Mouse (Mus musculus) heart, embryonic 10.5 days (tissue): Measurements from ENCODE around the gene Stard10. TPM values are rescaled to one million over a fixed set of nuclear protein-coding genes. Genes with fewer than 3 reads are reported as not detected.

ENCODE experiments used
- DNase-seq: peaks from one replicate; pipeline ENCODE4 v3.0.0-alpha.2; 2017; ENCODE audit warnings: low spot score
- H3K27ac ChIP-seq: fragments of 300-500 bp; sonication (generic); 2 replicates; pipeline ENCODE4 v1.5.1; 2016; ENCODE audit warnings: mild to moderate bottlenecking
- H3K27me3 ChIP-seq: fragments of 300-500 bp; sonication (generic); 2 replicates; pipeline ENCODE4 v1.6.1; 2016; ENCODE audit warnings: mild to moderate bottlenecking; ENCODE audit not compliant: poor library complexity, insufficient read depth, severe bottlenecking
- H3K36me3 ChIP-seq: fragments of 300-500 bp; sonication (generic); 2 replicates; pipeline ENCODE4 v1.6.1; 2016; ENCODE audit warnings: mild to moderate bottlenecking, moderate library complexity
- H3K4me1 ChIP-seq: fragments of 300-500 bp; sonication (generic); 2 replicates; pipeline ENCODE4 v1.6.1; 2016; ENCODE audit warnings: mild to moderate bottlenecking
- H3K4me3 ChIP-seq: fragments of 300-500 bp; sonication (generic); 2 replicates; pipeline ENCODE4 v1.5.1; 2016; ENCODE audit warnings: mild to moderate bottlenecking, moderate library complexity
- H3K9me3 ChIP-seq: fragments of 300-500 bp; sonication (generic); 2 replicates; pipeline ENCODE4 v1.6.1; 2016; ENCODE audit warnings: mild to moderate bottlenecking, moderate library complexity
- WGBS: fragments of 180-500 bp; shearing (Covaris S2); methylation state at CpG from one replicate; pipeline ENCODE4 v1.1.7; 2016; 5-methylcytosine and 5-hydroxymethylcytosine counted together
- polyA plus RNA-seq: library from polyadenylated mRNA; unstranded; fragments of >200 nt; fragmentation: Nextera tagmentation; extraction: Ambion mirVana; gene quantifications from 2 replicates; pipeline ENCODE4 v1.2.1, GENCODE M21; 2016

Gene Stard10
- polyA plus RNA-seq, 1 experiment from 2014 or later, result 62.7 TPM

DNA sequence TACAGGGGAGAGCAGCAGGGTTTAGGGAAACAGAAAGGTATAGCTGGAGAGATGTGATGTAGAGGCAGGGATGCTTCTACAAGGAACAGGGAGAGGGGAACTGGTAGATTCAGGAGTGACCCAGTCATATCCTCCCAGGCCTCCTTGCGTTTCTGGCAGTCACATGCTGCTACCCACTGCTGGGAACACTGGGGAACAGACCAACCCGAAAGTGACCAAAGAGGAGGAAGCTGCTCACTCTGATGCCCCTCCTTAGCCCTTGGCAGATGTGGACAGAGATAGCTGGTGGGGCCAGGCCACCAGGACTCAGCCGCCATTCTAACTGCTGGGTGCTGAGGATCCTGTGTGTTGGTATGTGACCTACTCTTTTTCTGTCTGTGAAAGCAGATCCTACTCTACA, 66.9 kb downstream of the Stard10 start:
- H3K4me1 ChIP-seq, result peaks cover 65% of the 10 kb centered on the region
- no peaks in the 10 kb centered on the region for H3K9me3 ChIP-seq
- 61% methylated on average over 3 of the region's 3 CpGs for WGBS
- DNase-seq, result no peak
- H3K36me3 ChIP-seq, result no peaks in the 10 kb centered on the region
- peak overlapping the region; percentile 37; the same call in 1 of the 2 replicates for H3K27ac ChIP-seq
- no peak overlapping the region for H3K4me3 ChIP-seq
- no peaks in the 10 kb centered on the region for H3K27me3 ChIP-seq

DNA sequence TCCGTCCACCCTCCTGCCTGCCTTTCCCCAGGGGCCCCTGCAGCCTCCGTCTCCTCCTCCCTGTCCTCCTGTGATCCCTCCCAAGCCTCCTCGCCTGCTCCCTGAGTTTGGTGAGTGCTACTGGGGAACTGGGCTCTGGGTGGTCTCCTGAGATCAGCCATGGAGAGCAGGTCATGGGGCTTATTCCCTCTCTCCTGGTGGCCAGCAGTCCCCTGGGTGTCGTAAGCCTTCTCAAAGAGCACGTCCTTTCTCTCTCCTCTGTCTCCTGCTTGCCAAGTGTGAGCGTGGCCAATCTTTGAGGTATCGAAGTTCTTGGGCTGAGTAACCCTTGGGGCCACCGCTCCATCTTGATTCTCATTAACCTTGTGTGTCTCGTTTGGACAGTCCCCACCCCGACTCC, 68.0 kb downstream of the Stard10 start:
- WGBS, result 67% methylated on average over 10 of the region's 10 CpGs
- no peak for DNase-seq

DNA sequence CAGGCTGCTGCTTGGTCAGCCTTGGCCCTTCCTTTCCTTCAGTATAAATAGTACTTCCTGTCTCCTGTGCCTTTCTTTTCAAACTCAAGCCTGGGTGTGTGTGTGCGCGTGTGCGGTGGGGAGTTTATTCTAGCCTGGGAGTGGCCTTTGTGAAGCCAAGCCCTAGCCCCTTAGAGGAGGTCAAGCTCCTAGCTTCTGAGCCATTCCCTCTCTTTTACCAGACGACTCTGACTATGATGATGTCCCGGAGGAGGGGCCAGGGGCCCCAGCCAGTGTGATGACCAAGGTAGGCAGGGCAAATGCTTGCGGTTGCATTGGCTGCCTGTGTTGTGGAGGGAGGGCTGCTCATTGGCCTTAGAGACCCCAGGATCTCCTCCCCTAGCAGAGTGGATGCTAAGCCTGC, 68.4 kb downstream of the Stard10 start:
- Histone ChIP-seq H3K36me3 (no peaks in the 10 kb centered on the region), H3K9me3 (no peaks in the 10 kb centered on the region), H3K27me3 (no peaks in the 10 kb centered on the region), H3K4me1 (peaks cover 70% of the 10 kb centered on the region), H3K4me3 (no peak overlapping the region; the same call in 1 of the 2 replicates), H3K27ac (peak overlapping the region; percentile 59)
- DNase-seq, result no peak
- 36% methylated on average over 6 of the region's 6 CpGs for WGBS

More for the DNA sequence above, 68.0 kb downstream of the Stard10 start:
- Histone ChIP-seq H3K4me1 (peaks cover 66% of the 10 kb centered on the region), H3K9me3 (no peaks in the 10 kb centered on the region), H3K27me3 (no peaks in the 10 kb centered on the region), H3K27ac (peak overlapping the region; percentile 59), H3K36me3 (no peaks in the 10 kb centered on the region), H3K4me3 (no peak overlapping the region)

DNA sequence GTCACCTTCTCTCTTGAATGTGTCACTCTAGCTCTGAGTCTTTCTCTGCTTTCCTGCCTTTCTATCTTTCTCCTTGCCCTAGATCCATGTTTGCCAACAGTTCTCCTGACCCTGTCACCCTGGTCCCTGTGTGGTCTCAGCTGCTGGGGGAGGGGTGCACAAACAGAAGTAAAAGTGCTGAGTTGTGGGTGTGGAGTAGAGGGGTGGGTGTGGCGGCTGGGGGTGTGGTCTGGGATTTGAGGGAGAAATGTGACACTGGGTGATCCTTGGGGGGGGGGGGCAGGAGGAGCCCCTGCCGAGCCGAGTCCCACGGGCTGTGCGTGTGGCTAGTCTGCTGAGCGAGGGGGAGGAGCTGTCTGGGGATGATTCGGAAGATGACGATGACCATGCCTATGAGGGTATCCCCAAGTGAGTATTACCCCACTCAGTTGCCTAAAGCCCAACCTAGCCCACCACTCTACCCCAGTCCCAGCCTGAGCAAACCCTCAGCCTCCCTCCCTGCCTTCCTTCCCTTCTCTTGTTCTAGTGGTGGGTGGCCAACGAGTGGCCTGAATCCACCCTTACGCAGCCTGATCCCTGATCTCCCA, 69.1 kb downstream of the Stard10 start:
- H3K27me3 ChIP-seq, result no peaks in the 10 kb centered on the region
- no peaks in the 10 kb centered on the region for H3K9me3 ChIP-seq
- H3K27ac ChIP-seq, result peak overlapping the region; percentile 59
- 47% methylated on average over 10 of the region's 10 CpGs for WGBS
- H3K4me1 ChIP-seq, result peaks cover 76% of the 10 kb centered on the region
- DNase-seq, result no peak
- no peaks in the 10 kb centered on the region for H3K36me3 ChIP-seq
- no peak overlapping the region; the same call in 1 of the 2 replicates for H3K4me3 ChIP-seq

DNA sequence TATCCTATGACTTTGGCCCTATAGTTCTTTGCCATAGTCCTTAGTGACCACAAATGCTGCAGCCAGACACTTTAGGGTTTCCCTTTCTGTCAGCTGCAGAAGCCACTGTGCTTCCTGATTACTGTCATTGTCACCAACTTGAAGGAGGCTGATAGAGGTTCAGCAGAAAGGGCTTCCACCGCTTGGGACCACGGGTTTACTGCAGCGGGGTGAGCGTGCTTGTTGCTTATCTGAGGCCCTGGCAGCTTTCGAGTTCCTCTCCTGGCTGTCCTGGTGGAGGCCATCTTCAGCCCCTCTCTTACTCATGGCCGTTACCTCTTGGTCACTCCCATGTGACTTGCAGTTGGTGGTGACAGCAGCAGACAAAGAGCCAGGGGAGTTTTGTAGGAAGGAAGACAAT, 72.4 kb downstream of the Stard10 start:
- peak overlapping the region; percentile 50; the same call in 1 of the 2 replicates for H3K27ac ChIP-seq
- no peak overlapping the region for H3K4me3 ChIP-seq
- DNase-seq, result no peak
- WGBS, result 32% methylated on average over 6 of the region's 6 CpGs
- no peaks in the 10 kb centered on the region for H3K36me3 ChIP-seq
- no peaks in the 10 kb centered on the region for H3K27me3 ChIP-seq
- H3K4me1 ChIP-seq, result peaks cover 89% of the 10 kb centered on the region
- no peaks in the 10 kb centered on the region for H3K9me3 ChIP-seq

DNA sequence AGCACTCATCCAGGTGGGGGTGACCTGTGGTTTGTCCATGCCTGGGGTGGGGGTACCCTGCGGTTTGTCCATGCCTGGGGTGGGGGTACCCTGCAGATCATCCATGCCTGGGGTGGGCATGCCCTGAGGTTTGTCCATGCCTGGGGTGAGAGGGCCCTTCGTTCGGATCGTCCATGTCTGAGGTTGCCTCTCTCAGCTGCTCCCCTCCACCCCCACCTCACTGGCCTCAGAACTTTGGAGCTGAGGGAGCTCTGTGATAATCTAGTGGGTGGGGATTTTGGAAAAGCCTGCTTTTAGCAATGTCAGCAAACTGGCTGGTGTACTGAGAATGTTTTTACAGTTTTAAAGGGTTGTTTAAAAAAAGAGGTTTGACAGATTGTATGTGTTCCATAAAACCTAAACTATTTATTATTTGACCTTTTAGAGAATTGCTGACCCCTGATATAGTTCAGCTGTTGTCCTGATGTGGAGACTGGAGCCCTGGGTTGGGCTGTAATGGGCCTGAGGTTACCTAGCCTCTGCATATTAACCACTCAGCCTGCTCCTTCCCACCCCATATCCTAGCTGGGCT, 75.1 kb downstream of the Stard10 start:
- Histone ChIP-seq H3K4me1 (peaks cover 75% of the 10 kb centered on the region), H3K9me3 (no peaks in the 10 kb centered on the region), H3K27ac (peak overlapping the region; percentile 77; the same call in 1 of the 2 replicates), H3K27me3 (no peaks in the 10 kb centered on the region), H3K4me3 (no peak overlapping the region), H3K36me3 (peaks cover 11% of the 10 kb centered on the region)
- WGBS, result 61% methylated on average over 4 of the region's 4 CpGs
- no peak for DNase-seq

DNA sequence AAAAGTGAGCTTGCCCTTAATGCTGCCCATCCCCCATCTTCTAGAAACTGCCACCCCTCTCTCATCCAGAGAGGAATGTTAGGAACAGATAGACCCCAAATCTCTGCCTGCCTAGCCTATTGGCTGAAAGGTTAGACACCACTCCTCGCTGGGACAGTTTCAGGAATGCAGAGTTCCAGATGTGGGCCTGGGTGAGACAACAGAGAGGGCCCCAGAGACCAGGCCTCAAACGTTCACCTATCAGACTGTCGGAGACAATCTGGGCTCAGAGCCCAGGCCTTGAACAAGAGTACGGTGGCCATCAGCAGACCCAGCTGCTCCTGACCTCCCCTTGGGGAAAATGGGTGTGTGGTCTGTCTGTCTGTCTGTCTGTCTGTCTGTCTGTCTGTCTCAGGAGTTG, 76.1 kb downstream of the Stard10 start:
- no peaks in the 10 kb centered on the region for H3K27me3 ChIP-seq
- peaks cover 70% of the 10 kb centered on the region for H3K4me1 ChIP-seq
- DNase-seq, result no peak
- no peaks in the 10 kb centered on the region for H3K9me3 ChIP-seq
- peaks cover 22% of the 10 kb centered on the region for H3K36me3 ChIP-seq
- H3K4me3 ChIP-seq, result no peak overlapping the region
- WGBS, result 26% methylated on average over 4 of the region's 4 CpGs
- peak overlapping the region; percentile 77 for H3K27ac ChIP-seq

DNA sequence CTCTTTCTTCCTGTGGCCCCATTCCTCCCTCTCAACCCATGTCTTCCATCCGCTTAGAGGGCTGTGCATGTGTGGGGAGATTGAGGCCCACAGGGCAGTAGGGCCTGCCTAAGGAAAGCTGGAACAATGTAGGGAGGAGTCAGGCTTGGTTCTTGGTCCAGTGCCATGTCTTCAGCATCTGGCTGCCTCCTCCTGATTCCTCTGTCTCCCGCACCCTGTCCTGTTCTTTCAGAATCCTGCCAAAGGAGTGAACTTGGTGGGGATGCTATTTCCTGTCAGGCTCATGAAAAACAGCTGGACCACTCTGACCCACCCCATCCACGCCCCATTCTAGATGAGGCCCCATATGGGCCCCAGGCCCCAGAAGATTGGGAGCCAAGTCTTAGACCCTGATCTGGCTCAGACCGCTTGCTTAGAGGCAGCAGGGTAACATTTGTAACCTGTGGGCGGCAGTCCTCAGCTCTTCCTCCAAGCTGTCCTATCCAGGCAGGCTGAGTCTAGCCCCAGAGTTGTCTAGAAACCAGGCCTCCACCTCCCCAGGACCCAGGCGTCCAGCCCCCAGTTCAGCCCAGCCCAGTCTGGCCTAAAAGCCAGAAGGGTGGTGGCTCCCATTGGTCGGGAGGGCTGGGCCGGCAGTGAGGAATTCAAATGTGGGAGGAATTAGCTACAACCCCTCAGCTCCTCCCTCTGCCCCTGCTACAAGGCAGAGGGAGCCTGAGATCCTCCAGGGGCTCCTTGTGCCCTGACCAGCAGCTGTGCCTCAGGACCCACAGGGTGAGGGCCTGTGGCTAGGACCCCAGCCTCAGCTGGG, 77.0 kb downstream of the Stard10 start:
- WGBS, result 45% methylated on average over 8 of the region's 8 CpGs
- Histone ChIP-seq H3K4me1 (peaks cover 62% of the 10 kb centered on the region), H3K4me3 (0 out of 2 replicates have a peak overlapping the region, but pooled peaks have one; percentile 15), H3K27me3 (no peaks in the 10 kb centered on the region), H3K9me3 (no peaks in the 10 kb centered on the region), H3K27ac (peak overlapping the region; percentile 77), H3K36me3 (peaks cover 29% of the 10 kb centered on the region)
- DNase-seq, result no peak

DNA sequence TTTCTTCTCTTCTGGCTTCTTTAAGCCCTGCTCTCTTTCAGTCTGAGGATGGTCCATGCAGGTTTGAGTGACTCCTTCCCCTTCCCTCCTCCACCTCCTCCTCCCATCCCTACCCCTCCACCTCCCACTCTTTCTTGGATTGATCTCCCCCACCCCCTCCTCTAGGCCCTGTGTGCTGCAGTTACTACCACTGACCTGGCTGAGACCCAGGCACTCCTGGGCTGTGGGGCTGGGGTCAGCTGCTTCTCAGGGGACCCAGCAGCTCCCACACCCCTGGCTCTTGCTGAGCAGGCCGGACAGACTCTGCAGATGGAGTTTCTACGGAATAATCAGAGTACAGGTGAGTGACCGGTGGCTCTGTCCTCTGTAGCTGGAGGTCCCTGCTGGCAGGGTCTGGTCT, 77.7 kb downstream of the Stard10 start:
- Histone ChIP-seq H3K36me3 (peaks cover 35% of the 10 kb centered on the region), H3K4me1 (peaks cover 55% of the 10 kb centered on the region), H3K9me3 (no peaks in the 10 kb centered on the region), H3K4me3 (0 out of 2 replicates have a peak overlapping the region, but pooled peaks have one; percentile 15), H3K27ac (peak overlapping the region; percentile 77), H3K27me3 (peaks cover 4% of the 10 kb centered on the region; the same call in 1 of the 2 replicates)
- 72% methylated on average over 3 of the region's 3 CpGs for WGBS
- DNase-seq, result no peak

DNA sequence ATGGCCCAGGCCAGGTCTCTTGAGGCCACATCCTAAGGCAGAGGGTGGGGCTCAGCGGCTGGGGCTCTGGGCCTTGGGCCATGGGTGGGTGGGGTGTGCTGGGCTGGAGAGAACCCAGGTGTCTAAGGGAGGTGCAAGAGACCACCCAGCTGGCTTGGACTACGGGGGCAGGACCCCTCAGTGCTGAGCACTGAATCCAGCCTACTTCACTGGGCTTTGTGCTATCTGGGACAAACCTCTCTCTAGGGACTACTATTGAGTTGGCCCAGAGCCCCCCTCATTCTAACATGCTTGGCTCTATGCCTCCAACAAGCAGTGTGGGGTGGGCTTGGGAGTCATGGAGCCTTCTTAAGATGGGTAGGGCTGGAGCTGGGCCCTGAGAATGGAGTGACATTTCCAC, 78.6 kb downstream of the Stard10 start:
- Histone ChIP-seq H3K27me3 (peaks cover 4% of the 10 kb centered on the region; the same call in 1 of the 2 replicates), H3K4me3 (no peak overlapping the region), H3K36me3 (peaks cover 44% of the 10 kb centered on the region), H3K27ac (0 out of 2 replicates have a peak overlapping the region, but pooled peaks have one; percentile 1), H3K9me3 (no peaks in the 10 kb centered on the region), H3K4me1 (peaks cover 50% of the 10 kb centered on the region)
- WGBS, result 88% methylated on average over 2 of the region's 2 CpGs
- DNase-seq, result no peak
